Mouse (Mus musculus) mouse embryonic stem cell (cell line): ENCODE results near the gene Ppp1r1a.

Source experiments
- in situ Hi-C, 2 experiments: fragments of 300-500 bp; cut with MboI; formaldehyde crosslinking; loops; 1 replicate in 1 of 2; 3 replicates in 1 of 2; pipeline ENCODE4 v1.14.3; 2019 to 2020; ENCODE audit warnings: low sequenced_read_pairs in 2 of 2, low pct_unique_long_range_greater_than_20kb in 1 of 2, mixed read lengths in 1 of 2; ENCODE audit not compliant: unreplicated experiment in 1 of 2

Gene Ppp1r1a

DNA sequence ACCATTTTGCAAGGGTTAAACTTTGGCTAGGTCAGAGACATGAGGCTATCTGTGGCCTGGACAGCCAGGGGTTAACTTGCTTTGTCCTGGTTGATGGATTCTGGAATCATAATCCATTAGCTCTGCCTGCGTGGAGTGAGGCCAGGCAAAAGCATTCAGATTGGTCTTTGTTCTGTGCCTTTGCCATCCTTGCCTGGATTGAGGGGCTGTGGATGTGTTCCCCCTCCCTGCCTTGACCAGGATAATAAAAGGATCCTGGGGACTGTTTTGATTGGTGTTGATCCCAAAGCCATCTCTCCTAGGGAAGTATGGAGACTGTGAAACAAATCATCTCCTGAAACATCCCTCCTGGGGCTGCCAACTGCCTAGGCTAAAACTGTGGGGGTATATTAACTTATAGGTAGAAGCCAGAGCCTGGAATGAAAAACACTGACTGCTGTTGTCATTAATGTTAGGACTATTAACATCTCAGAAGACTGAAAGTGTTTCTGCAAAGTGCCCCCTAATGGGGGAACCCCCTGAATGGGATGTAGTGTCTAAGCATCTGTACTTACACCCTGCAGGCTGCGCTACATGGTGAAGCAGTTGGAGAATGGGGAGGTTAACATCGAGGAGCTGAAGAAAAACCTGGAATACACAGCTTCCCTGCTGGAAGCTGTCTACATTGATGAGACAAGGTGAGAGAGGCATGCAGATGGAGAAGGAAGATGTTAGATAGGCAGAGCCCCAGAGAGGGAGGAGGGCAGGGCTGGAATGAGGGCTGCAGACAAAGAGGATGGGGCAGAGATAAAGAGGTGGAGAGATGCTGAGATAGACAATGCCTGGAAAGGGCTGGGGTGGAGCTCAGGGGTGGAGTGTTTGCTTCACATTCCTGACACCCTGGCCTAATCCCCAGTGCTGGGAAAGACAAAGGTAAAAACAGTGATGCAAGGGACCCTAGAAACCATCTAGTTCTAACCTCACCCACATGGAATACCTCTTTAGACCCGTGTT lies 18.1 kb downstream of the Ppp1r1a start:
- in situ Hi-C loops, result no loop called here

DNA sequence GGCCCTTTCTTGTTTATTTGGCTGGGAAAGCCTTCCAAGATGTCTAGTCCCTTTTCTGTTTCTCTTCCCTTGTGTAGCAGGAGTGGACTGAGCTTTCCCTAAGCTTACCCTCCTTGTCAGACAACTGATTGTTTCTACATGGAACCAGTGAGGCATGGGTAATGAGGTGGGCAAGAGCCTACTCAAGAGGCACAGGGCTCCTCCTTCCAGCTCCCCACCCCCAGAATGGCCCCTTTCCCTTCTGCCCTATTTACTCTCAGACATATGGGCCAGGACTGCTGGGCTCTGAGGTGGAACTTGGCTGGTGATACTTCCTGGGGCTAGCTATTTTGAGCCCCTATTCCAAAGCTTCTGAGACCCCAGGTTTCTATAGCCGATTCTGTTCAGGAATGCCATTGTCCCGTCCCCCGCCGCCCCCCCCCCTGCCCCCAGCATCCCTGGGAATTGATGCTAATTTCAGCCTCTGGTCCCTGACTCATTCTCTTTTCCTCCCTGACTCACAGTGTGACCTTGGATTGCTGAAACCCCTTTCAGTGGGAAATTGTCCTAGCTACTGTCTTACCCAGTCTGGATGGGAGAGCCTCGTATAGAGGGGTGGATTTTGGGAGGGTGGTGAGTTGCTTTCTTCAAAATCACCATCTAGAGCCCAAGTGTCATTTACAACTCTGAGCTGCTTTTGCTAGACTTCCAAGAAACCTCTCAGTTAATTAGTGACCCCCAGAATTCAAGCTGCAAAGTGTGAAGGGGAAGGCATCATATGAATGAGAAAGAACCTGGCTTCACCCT lies 19.0 kb downstream of the Ppp1r1a start:
- in situ Hi-C loops, result no loop called here

DNA sequence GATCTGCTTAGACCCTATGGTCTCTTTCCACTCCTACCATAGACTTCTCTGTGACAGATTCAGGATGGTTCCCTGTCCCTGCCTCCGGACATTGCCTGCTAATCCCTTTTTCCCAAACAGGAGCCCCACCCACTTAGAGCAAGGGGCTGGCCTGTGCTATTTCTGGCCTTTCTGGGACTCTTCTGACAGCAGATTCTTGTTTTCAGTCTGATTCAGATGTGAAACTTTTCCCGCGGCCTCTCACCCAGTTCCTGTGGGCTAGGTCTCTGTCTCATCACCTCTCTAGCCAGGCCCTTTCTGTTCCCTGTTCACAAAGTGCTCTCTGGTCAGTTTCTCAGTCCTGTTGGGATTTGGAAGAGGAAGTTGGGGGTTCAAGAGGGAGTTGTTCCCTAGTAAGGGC lies 22.9 kb downstream of the Ppp1r1a start:
- in situ Hi-C loops, result no loop called here

DNA sequence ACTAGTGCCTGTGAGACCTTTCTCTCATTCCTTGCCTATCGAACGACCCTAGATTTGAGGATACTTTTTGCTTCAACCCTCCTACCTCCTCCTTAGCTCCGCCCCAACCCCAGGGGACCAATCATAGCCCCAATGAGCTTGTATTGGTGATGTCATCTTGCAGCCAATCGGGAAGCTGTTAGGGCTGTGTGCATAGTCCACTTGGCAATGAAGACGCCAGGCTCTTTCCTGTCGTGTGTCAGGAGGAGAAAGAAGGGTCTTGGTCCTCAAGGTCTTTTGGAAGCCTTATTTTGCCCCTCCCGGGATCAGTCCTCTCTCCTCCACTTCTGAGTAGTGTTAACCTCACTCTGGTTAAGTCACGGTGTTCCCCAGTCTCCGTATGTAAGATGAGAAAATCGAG lies 23.7 kb downstream of the Ppp1r1a start:
- in situ Hi-C loops, result no loop called here

DNA sequence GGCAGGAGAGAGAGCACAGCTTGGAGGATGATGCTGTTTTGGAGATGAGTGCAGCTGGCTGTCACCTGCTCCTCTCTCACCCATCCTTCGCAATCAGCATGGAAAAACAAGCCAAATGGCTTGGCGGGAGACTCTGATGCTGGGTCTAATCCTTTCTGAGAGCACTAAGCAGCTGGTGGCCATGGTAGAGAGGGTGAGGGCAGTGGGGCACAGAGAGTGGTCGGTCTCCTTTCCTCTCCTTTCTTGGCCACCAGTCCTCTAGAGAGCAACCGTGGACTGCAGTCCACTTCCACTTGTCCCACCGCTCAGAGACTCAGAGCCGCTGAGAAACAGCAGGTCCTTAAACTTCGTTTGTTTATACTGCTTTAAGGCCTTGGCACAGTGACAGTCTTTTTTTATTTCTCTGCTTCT lies 24.2 kb downstream of the Ppp1r1a start:
- in situ Hi-C loops, result no loop called here

DNA sequence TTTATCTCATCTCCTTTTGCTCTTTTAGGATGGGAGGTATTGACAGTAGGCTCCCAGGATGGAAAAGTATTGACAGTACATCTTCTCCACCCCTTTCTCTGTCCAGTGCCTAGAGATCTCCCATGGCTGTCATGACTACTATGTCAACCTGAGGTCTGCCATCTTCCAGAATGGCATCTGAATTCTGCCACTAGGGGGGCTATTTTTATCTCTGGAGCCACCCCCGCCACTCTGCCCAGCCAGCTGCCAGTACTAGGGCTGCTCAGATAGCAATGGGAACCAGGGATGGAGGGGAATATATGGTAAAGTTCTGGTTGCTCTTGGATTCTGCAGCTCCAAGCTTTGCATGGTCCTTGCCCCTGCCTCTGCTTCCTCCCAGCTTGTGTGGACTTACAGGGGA lies 26.2 kb downstream of the Ppp1r1a start:
- in situ Hi-C loops, result no loop called here

DNA sequence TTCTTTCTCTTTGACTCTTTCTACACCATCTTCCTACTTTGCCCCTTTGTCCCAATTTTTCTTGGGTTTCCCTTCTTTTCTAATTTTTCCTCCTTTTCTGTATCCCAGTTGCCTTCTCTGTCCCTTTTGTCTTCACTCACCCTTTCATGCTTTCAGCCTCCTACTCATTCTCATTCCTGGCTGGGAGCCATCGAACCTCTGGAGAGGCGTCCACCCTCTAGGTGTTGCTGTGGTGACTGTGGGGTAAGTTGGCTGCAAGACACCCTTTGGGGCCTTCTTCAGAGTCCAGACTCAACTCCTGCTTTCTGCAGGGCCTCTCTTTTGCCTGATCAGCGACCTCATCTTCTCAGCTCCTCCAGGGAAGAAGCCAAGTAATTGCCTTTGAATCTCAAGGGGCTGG lies 28.5 kb downstream of the Ppp1r1a start:
- in situ Hi-C loops, result no loop called here

DNA sequence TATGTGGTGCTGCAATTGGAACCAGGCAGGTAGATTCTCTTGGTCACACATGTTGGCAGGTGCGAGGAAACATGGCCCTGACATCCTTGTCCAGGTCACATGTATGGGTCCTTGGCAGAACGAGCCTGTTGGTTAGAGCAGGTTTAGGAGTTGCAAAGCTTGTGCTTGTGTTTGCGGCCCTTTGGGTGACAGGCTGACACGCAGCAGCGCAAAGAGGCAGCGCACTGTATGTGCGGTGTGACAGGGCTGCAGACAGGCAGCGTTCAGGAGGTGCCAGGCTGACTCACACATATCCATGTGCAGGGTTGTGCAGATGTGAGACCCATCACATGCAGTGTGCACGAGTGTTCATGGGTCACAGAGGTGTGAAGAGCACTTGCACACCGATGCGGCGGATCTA lies 34.1 kb downstream of the Ppp1r1a start:
- in situ Hi-C loops, result no loop called here

DNA sequence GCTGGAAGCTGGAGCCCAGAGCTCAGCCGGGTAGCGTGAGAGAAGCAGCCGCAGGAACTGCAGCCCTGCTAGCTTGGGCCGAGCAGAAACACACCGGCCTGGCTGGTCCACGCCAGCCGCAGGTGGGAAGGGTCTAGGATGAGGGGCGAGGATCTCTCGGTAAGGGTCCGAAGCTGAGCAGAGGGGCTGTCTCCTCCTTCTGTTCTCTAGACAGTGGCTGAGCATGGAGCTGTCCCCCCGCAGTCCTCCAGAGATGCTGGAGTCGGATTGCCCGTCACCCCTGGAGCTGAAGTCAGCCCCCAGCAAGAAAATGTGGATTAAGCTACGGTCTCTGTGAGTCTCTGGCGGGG lies 34.6 kb downstream of the Ppp1r1a start:
- in situ Hi-C loops, result no loop called here

DNA sequence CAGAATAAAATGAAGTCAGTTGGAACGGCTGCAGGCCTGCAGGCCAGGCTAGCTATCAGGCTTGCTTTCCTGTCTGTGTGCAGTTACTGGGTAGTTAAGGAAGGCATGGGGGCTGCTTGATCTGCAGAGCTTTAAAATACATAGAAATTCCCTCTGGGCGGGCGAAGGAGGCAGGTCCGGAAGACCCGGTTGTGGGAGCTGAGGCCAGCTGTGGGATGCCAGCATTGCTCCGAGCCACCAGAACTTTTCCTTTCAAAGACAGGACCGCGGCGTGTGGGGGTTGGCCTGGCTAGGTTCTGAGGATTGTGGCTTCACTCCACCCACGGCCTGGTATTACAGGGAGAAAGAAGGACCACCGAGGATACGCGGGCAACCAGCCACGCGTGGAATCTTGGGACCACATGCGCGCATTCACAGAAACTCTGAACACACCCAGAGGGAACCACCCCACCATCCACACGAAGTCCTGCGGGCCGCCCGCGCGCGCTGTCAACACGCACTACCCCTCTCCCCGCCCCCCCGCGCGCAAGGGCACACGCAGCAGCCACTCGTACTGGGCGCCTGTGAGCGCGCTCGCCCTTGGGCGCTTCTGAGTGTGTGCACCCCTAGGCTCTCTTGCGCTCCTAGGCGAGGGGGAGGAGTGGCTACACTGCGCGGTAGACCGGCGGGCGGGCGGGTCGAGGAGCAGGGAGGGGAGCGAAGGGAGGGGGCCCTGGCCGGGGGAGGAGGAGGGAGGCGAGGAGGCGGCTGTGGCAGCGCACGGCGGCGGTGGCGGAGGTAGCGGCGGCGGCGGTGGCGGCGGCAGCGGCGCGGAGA lies 35.2 kb downstream of the Ppp1r1a start, which contains the start of gene Pde1b:
Pde1b (plus strand) TSS at position 600 of the 816 bp plus-strand sequence.
- in situ Hi-C loops, result no loop called here

DNA sequence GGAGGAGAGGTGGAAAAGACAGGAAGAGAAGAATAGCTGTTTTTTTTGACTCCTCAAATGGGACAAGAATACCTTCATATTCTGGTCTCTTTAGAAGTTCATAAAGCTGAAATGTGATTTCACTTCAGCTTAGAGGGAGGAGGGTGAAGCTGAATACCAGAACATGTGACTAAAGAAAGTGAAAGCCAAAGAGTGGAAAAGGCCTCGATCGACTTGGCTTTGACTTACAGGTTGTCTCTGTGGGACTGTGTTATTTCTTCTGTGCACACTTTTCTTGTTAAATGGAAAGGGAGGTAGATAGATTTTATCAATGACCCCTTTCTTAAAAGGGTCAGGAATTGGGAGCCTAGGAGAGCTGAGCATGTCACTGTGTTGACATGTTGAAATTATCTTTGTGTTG lies 36.6 kb downstream of the Ppp1r1a start:
- in situ Hi-C loops, result no loop called here

DNA sequence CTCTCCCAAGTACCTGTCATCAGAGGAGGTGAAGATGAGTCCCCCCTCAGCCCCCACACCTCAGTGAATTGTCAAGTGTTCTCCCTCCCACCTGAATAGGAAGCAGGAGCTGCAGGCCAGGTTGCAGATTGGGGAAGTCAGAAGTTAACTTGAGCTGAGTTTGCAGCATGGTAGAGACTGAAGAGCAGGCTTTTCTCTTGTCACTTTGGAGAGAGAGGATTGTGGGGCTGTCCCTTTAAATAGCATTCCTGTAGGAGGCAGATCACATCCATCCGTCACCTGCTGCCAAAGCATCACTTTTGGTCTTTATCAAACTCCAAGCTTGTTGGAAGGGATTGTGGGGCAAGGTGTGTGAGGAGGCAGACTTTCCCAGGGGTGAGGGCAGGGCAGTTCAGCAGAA lies 37.1 kb downstream of the Ppp1r1a start:
- in situ Hi-C loops, result no loop called here

DNA sequence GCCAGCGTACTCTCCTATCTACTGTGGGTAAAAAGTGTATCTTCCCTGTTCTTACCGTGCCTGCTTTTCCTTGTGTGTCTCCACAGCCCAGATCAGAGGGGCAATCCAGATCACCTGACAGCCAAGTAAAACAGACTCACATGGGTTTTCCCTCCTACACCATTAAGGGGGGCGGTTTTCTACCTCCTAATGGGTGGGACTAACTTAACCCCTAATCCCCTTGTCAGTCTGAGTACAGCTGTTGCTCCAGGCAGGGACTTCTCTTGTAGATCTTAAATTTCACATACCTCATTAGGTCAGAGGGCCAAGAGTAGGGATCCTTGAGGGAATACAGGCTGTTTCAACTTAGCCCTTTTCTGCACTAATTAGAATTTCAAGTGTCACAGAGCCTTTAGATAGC lies 39.6 kb downstream of the Ppp1r1a start:
- in situ Hi-C loops, result no loop called here

DNA sequence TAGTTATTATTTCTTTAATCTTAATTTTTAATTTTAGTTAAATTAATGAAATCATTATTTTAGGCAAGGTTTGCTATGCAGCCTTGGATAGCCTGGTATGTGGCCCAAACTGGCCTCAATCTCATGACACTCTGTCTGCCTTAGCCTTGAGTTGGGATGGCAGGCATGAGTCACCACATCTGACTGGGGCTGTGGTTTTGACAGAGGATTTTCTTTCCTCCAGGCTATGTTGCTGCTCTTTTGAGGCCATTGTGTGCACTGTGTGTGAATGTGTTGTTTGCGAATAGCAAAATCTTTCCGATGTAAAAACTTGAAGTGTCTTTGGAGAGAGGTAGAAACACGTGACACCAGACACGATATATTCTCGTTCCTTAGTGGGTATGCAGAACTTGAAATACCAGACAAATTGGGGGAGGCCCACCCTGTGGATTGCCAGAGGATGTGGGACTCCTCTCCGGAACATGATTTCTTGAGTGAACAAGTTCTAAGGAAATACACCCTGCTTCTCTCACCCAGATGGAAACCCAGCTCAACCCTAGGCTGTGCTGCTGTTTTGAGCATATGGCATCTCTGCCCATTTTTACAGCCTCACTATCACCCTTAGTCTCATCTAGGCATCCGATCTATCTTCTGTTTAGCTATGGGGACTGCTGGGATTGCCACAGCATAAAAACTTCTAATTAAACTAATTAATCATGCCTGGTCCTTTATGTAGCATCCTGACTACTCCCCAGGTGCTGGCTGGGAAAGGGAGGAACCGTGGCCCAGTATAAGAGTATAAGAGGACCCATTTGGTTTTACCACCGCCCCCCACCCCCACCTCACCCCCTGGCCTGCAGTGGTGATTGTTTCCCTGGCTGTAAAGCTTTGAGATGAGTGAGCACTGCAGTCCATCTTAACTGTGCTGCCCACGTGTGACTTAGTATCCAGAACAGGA lies 41.3 kb downstream of the Ppp1r1a start:
- in situ Hi-C loops, result no loop called here

DNA sequence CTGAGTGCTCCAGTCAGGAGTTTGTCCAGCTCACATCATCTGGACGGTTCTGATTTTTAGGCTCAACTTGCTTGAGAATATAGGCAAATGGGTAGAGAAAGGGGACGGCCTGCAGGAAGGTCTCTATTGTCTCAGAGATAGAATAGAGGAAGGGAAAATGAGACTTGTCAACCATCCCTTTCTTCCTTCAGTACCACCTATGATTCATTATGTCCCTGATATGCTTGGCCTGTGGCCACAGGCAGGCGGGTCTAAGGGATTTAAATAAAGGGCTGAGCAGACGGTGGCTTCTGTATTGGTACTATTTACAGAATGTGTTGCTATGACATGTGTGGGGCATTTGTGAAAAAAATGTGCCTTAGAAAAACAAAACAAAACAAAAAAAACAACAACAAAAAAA lies 49.5 kb downstream of the Ppp1r1a start:
- in situ Hi-C loops, result loop anchor here in 1 of 2 experiments (10.0 kb wide), 1 partner anchor 46 kb away; the partner anchor contains the start of gene Ppp1r1a

DNA sequence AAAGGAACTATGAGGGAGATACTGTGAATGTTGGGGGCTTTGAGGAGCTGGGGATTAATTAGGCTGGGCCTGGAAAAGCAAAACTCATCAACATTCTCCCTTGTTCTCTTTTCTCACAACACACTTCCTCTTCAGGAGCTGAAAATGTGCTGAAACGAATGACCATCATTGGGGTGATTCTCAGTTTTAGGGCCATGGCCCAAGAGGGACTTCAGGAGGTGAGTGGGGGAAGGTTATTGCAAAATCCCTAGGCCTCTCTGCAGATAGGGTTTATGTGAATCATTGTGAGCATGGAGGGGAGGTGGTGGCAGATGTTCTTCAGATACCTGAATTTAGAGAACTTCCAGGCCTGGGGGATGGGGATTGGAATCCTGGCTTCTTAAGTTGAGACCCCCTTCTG lies 51.1 kb downstream of the Ppp1r1a start:
- in situ Hi-C loops, result loop anchor here in 1 of 2 experiments (10.0 kb wide), 1 partner anchor 48 kb away; the partner anchor contains the start of gene Ppp1r1a

DNA sequence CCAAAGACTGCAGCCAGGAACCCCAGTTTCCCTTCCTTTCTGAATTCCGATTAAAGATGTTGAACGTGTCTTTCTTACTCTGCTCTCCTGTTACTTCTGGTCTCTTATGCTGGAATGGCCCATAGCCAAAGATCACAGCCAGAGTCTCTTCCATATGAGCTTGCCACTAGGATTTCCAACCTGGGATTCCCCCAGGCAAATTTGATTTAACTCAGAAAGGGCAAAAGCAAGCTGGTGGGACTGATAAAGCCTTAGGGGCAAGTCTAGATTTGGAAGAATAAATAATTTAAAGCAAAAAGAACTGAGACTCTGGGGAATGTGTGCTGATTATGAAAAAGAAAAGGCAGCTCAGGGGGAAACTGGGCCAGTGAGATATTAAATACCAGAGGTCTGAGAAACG lies 52.7 kb downstream of the Ppp1r1a start:
- in situ Hi-C loops, result loop anchor here in 1 of 2 experiments (10.0 kb wide), 1 partner anchor 50 kb away; the partner anchor contains the start of gene Ppp1r1a
